Mouse (Mus musculus): ENCODE measurements around the gene 3110082I17Rik.

3110082I17Rik gene

GRCm38 (mm10) chr5:139418633-139419032 lies 41.7 kb downstream of the 3110082I17Rik start:
- DNase-seq (ENCODE audit: low read depth), result no peak

- DNase-seq (ENCODE audit: low read depth), result no peak
These were observed 42.2 kb downstream of the 3110082I17Rik start for GRCm38 (mm10) chr5:139418110-139418509.

- no peak for DNase-seq (ENCODE audit: low read depth)
These were observed 42.8 kb downstream of the 3110082I17Rik start for GRCm38 (mm10) chr5:139417480-139417879.

GRCm38 (mm10) chr5:139416942-139417341 lies 43.4 kb downstream of the 3110082I17Rik start:
- DNase-seq (ENCODE audit: low read depth), result peak; percentile 46

- no peak for DNase-seq (ENCODE audit: low read depth)
These were observed 45.3 kb downstream of the 3110082I17Rik start for GRCm38 (mm10) chr5:139415001-139415400.

DNA sequence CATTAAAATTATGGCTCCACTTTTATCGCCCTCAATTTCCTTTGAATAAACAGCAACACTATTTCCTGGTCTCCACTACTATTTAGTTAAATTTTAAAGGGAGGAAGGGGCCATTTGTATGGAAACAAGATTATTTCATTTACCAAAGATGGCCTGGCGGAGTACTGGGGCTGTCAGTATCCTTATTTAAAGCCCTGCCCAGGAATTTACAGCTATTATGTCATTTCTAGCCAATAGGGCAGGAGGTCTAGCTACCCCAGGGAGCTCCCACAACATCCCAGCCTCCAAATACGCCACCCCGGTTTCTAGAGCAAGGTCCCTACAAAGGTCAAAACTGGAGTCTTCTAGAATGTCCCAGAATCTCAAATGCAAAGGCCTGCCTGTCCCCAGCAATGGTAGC lies 46.8 kb downstream of the 3110082I17Rik start:
- DNase-seq (ENCODE audit: low read depth), result no peak

DNA sequence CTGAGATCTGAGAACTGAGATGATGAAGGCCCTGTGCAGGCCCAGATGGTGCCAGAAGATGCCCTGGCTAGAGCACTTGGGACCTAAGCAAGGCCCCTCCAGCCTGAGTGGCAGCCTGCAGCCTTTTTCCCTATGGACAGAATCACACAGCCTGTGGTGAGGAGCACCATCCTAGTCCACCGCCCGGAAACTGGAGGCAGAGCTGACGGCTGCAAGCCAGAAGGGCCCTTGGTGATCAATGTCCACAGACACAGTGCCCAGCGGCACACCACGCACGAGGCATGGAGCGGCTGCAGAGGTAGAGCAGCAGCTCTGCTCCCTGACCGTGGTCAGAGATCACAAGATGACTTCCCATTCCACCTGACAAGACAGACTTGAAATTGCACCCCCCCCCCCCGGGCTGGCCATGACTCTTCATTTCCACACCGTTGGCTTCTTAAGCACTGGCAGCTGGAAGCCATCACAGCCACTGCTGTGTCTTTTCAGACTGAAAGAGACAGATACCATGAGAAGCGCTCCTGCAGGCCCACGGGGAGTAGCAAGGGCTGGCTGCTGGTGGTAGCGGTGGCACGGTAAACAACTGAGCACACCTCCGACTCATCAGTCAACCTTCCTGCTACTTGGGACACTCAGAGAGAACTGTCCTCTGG lies 48.5 kb downstream of the 3110082I17Rik start:
- no peak for DNase-seq (ENCODE audit: low read depth)

GRCm38 (mm10) chr5:139411117-139411516 lies 49.2 kb downstream of the 3110082I17Rik start:
- DNase-seq (ENCODE audit: low read depth), result no peak

DNA sequence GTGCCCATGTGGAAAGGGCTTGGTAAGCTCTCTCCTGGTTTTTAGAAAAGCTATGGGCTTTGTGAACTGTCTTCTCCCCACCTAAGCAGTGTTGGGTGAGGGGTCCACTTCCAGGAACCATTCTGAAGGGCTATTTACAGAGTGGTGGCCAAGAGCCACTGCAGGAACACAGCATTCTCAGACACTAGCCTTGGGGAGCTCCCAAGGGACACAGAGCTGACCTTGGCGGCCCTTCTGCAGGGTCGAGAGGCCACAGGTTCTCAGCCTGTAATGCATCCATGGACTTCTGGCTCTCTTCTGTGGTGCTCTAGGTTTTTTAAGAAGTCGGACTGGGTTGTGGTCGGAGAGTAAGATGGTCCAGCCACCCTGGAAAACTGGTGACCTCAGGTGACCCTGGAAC lies 50.3 kb downstream of the 3110082I17Rik start:
- no peak for DNase-seq (ENCODE audit: low read depth)

DNA sequence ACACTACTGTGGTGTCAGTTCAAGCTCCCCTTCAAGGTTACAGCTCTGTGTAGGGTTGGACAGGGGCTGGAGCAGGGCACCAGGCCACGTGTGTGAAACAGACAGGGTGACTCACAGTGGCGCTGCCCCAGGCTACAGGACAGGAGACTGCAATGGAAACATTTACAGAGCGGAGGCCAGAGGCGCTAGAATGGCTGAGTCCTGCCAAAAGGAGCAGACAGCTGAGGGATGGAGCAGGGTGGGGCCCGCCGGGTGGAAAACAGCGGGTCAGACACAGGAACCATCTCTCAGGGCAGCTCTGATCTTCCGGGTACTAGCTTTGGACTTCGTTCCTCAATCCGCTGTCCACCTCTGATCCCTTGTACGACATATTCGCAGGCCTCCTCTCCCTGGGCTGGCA lies 50.9 kb downstream of the 3110082I17Rik start:
- peak; percentile 90 for DNase-seq (ENCODE audit: low read depth)

GRCm38 (mm10) chr5:139408511-139408910 lies 51.8 kb downstream of the 3110082I17Rik start:
- DNase-seq (ENCODE audit: low read depth), result no peak

- DNase-seq (ENCODE audit: low read depth), result no peak
These were observed 53.0 kb downstream of the 3110082I17Rik start for GRCm38 (mm10) chr5:139407121-139407885.

DNA sequence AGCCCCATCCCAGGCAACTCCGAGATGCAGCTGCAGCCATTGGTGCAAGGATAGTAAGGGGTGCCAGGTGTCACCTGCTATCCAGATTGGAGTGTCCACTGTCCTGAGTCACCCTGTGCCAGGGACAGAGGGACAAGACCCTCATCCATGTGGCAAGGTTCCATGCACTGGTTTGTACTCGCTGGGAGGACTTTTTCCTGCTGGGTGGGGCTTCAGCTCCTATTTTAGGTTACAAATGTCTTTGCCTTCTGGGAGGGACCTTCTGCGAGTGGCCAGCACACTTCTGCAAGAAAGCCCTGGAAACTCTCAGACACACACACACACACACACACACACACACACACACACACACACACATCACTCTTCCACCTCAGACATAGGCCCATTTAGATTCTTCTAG lies 54.4 kb downstream of the 3110082I17Rik start:
- no peak for DNase-seq (ENCODE audit: low read depth)

DNA sequence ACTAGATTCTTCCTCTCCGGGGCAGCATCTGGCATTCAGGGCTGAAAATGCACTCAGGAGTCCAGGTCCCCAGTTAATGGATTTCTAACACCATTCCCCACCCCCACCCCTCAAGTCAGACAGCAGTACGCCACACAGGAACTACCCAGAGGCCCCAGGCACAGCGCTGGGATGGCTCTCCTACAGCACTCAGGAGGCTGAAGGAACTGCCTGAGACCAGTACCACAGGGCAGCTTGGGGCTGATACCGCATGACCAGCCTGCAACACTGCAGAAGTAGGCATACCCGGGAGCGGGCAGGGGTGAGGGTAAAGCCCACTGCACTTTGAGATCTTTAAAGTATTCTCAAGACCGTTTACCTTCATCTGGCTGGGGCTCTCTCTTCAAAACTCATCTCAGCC lies 54.8 kb downstream of the 3110082I17Rik start:
- no peak for DNase-seq (ENCODE audit: low read depth)

DNA sequence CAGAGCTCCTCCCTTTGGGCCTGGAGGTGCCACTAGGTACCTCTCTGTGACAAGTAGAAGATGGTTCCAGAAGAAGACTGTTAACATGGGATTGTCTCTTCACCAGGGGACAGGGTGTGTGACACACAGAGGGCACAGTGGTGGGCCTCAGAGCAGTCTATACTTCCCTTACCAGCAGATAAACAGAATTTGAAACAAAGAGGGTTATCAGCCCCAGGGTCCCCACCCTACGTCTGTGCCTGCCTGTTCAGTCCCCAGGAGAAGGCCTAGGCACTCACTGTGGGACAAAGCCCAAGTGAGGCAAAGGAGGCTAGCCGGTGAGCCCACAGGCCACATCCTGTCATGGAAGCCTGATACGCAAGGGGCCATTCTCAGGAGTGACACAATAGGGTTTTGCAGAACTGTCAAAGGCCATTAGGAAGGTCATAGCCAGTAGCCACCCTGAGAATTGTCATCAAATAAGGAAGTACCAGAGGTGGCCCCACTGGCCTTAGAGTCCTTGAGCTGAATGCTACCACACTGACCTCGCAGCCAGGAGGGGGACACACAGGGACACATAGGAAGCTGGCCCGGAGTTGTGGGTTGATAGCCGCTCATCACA lies 55.4 kb downstream of the 3110082I17Rik start, which contains the start of gene C130050O18Rik:
C130050O18Rik (plus strand) TSS at position 480 of the 601 bp plus-strand sequence.
- no peak for DNase-seq (ENCODE audit: low read depth)

DNA sequence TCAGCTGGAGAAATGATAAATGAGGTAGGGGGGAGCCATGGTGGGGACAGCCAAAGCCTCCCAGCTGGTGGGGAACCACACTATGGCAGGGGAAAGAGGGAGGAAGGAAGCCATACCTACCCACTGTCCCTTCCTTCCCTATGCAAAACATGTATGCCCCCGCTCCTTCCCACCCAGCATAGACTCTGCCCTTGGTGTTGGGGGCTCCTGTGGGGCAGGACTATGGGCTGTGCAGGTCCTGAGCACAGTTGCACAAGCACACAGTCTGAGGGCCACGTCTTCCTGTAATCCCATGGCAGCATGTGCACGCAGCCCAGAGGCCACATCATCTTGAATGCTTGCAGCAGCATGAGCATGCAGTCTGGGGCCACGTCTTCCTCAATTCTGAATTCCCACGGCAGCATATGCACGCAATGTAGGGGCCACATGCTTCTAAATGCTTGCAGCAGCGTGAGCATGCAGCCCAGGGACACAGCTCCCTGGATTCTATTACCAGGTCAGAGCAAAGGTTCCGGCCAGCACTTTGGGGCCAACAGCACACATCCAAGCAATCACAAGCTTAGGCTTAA lies 56.6 kb downstream of the 3110082I17Rik start:
- no peak for DNase-seq (ENCODE audit: low read depth)

DNA sequence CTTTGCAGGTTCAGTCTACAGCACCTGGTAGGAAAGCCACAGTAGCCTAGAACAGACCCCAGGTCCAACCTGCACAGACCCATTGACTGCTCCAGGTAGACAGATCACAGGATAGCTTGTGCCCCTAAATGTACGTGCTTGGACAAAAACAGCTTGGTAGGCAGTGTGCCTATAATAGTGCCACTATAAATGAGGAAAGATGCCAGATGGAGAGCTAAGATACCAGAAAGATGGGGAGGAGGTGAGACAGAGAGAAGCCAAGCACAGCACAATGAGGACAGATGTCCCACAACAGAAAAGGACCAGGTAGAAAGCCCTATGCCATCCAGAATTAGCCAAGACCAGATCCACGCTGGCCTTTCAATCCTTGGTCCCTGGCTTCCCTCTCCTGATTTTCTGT lies 58.2 kb downstream of the 3110082I17Rik start:
- DNase-seq (ENCODE audit: low read depth), result no peak

GRCm38 (mm10) chr5:139399991-139400390 lies 60.3 kb downstream of the 3110082I17Rik start:
- no peak for DNase-seq (ENCODE audit: low read depth)

DNA sequence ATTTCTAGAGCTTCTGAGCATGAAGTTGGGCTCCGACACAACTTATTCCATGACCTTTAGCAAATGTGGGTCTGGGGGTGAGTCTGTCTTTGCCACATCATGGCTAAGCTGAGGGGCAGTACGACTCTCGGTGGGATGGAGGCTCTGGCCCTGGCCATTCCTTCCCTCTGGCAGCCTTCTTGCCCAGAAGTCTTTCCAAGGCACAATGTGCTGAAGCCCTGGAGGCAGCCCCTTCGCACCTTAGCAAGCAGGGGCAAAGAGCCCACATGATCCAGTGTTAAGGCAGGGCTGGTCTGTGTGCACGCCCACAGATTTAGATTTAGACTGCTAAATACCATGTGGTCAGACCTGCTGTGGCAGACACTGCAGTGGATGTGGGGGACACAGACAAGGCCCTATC lies 61.5 kb downstream of the 3110082I17Rik start:
- no peak for DNase-seq (ENCODE audit: low read depth)

DNA sequence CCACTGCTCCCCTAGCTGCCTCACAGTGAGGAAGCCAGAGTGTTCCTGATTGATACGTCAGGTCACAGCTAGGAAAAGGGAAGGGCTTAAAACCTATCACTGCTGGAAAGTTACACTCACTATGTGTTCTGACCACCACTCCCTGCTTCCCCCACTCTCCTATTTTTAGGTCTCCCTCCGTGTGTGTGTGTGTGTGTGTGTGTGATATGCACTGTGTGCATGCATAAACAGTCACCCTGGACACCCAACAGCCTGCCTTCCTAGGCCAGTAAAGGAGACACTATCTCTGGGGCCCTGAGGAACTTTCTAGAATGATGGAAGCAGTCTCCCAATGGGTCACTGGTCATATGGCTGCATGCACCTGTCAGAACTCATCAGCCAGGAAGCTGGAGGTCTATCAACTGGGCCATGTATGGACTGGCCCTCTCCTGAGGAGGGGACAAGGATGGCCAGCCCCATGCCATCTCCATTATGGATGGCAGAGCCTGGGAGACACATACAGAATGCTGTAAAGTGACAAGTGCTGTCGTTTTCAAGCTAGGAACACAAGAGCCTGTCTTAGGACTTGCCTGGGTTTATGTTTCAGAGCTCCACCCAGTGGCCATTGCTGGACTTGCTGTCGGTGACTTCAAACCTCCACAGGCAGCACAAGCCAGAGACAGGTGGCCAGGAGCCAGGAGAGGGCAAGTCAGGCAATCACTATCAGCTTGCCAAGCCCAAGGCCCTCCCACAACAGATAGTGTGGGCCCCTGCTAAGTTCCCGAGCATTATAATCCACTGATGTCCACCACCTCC lies 62.2 kb downstream of the 3110082I17Rik start:
- peak; percentile 94 for DNase-seq (ENCODE audit: low read depth)

DNA sequence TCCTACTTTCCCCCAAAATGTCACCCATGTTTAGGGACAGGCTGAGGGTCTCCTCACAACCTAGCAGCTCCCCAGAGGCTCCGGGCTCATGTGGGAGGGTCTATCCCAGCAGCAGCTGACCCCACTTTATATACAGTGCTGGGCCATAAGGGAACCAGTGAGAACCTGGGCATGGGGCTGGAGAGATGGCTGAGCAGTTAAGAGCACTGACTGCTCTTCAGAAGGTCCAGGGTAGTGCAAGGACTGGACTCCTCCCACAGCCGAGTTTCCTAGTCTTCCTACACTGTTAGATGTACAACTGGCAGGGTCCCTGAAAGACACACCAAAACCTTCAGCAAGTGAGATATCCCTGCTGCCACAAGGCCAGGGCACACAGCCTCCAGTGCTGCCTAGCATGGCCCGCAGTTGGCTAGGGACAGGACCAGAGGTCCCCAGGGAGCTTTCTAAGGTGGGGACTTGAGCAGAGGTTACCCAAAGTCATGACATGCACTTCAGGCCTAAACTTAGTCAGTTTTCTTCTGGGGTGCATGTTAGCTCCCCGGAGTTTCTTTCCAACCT lies 62.9 kb downstream of the 3110082I17Rik start:
- no peak for DNase-seq (ENCODE audit: low read depth)

DNA sequence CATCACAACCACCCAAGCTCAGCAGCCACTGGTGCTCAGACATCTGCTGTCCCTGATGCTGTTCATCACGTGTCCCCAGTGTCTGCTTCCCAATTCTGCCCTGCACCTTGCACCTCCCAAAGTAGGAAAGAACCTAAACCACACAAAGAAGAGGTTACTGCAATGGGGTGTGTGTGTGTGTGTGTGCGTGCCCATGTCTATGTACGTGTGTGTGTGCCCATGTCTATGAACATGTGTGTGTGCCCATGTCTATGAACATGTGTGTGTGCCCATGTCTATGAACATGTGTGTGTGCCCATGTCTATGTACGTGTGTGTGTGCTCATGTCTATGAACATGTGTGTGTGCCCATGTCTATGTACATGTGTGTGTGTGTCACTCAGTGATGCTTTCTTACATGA lies 64.8 kb downstream of the 3110082I17Rik start:
- no peak for DNase-seq (ENCODE audit: low read depth)

Data from NIH3T3 (cell line).